Mouse (Mus musculus): ENCODE measurements around the gene Il1rn.

Il1rn gene

DNA sequence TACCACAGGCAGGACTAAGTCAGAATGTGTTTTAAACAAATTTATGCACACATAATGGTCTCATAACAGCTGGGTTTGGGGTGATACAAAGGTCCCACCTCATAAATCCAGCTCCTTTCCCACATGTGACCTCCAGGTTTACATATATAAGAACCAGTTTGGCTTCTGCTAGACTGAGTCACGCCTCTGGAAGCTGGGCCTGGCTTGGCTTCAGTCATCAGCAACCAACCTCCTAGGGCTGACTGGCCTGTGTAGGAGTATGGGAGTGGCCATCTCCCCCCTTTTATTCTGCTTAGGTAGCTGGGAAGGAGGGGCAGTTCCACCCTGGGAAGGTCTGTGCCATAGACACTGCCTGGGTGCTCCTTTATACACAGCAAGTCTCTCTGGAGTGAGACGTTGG is at the start of gene Il1rn:
TSS of gene Il1rn (plus strand) at position 309 of the 400 bp plus-strand sequence.
- no peak for DNase-seq (ENCODE audit: low spot score in 2 of 2)

GRCm38 (mm10) chr2:24290896-24291295 is 45.8 kb upstream of the Il1rn start, which contains the start of gene Il1f10:
Gene Il1f10 (plus strand): TSS chr2:24291196.
- no peak for DNase-seq (ENCODE audit: low spot score in 2 of 2)

DNA sequence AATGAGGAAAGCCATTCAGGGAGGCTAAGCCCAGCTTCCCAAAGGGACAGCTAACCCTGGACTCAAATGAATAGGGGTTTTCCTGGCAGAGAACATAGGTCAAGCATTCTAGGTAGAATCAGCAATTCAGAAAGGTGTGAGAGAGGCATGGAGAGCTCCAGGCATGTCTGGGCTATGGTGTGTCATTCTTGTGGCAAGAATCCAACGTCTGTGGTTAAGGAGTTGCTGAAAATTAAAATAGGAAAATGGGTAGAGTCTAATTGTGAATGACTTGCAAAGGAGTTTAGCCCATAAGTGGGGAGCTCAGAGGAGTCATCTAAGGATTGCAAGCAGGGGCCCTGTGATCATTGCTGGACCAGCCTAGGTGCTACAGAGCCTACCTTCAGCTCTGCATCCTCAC is 42.0 kb upstream of the Il1rn start:
- no peak for DNase-seq (ENCODE audit: low spot score in 2 of 2)

- DNase-seq (ENCODE audit: low spot score in 2 of 2): peak in 1 of 2 experiments; percentile 19
Measured at GRCm38 (mm10) chr2:24296837-24297236, 39.8 kb upstream of the Il1rn start.

- no peak for DNase-seq (ENCODE audit: low spot score in 2 of 2)
Measured at GRCm38 (mm10) chr2:24311302-24312001, 25.2 kb upstream of the Il1rn start.

DNA sequence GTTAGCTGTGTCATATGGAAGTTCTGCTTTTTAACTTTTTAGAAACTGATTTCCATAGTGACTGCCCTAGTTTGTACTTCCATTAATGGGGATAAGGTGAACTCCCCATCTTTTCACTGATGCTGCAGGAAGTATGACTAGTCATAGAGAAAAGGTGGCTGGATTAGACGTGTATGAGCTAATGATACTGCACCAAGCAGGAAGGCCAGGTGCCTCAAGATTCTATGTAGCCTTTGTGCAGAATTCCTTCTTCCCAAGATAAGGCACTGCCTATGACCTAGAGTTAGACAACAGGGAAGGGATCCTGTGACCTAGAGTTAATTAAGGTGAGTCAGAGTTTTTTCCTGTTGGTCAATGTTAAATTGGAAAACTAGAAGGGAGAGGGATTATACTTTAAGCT is 19.7 kb upstream of the Il1rn start:
- no peak for DNase-seq (ENCODE audit: low spot score in 2 of 2)

DNA sequence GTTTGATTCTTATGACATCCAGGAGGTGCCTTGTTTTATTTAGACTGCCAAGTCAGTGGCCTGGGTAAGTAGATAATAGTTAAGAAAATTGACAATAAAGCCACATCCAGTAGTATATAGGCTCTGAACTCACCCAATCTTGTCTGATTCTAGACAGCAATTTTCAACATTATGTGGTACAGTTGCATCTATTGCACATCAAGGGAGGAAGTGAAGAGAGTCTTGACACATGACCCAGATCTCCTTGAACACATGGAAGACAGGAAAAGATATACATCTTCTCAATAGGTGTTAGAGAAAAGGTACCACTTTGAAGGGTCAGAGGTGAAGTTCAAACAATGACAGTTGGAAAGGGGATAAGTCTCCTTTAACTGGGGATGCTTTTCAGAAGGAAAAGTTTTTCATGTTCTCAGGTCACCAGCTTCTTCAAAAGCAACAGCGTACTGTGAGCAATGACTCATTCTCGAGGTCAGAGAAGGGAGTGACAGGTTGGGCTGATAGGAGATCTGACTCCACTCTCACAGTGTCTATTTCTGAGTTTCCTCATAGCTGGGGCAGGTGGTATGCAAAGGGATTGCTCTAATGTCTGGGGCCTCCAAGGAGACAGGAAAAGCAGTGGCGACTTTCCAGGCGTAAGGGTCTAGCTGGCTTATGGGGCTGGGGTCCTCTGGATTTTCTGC is 18.6 kb upstream of the Il1rn start:
- no peak for DNase-seq (ENCODE audit: low spot score in 2 of 2)

GRCm38 (mm10) chr2:24335333-24335732 is 1.3 kb upstream of the Il1rn start:
- DNase-seq (ENCODE audit: low spot score in 2 of 2): no peak

DNA sequence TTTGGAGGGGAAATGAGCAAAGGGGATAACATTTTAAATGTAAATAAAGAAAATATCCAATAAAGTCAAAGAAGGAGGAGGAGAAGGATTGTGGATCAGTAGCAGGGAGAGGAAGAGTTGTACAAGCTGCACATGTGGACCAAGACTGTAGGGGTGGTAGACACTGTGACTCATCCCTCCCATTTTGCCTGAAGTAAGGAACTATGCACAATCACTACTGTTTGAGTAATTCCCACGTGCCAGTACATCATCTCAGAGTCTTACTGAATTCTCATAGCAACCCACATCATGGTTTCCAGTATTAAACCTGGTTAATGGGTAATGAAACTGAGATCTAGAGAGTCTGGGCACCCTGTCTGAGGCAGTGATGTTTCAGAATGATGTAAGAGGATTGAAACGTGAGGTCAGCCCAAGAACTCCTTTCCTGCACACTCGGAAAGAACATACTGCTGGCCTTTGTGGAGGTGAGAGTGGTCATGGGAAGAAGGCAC is 4.8 kb downstream of the Il1rn start:
- DNase-seq (ENCODE audit: low spot score in 2 of 2): no peak

- no peak for DNase-seq (ENCODE audit: low spot score in 2 of 2)
Measured at GRCm38 (mm10) chr2:24344619-24345018, 8.0 kb downstream of the Il1rn start.

- DNase-seq (ENCODE audit: low spot score in 2 of 2): no peak
Measured at GRCm38 (mm10) chr2:24345056-24345455, 8.4 kb downstream of the Il1rn start.

GRCm38 (mm10) chr2:24347926-24348325 is 11.3 kb downstream of the Il1rn start:
- DNase-seq (ENCODE audit: low spot score in 2 of 2): no peak

DNA sequence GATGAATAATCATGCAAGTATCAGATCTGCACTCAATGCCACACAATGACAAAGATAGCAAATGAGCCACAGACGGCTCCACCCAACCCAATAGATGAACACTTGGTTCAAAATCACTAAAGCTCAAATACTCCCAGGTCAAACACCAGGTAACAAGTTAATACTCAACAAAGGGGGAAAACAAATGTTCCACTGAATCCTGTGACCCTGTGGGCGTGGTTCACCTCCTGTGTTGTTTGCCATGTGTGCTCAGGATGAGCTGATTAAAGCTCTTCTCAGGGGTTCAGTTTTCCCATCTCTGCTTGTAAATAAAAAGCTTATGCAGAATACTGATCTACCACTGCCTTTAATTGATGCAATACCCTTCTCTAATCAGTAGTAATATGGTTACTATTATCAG is 14.5 kb downstream of the Il1rn start:
- DNase-seq (ENCODE audit: low spot score in 2 of 2): no peak

DNA sequence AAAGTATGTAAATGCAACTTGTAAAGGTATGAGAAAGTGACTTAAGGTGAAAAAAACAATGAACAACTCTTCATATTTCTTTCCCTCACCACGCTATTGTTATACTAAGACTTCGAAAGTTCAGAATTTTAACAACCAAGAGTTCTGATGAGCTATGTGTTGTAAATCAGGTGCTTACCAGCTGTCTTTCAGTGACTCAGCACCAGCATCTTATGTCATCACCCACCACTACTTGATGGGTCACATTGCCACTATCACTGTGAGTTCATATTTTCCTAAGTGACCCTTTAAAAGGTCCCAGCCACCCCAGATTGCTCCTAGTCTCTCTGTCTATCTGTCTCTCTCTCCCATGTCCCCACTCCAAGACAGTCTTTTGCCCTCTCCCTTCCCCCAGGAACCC is 16.4 kb downstream of the Il1rn start:
- no peak for DNase-seq (ENCODE audit: low spot score in 2 of 2)

- DNase-seq (ENCODE audit: low spot score in 2 of 2): peak in 1 of 2 experiments; percentile 6
Measured at GRCm38 (mm10) chr2:24357642-24358041, 21.0 kb downstream of the Il1rn start.

DNA sequence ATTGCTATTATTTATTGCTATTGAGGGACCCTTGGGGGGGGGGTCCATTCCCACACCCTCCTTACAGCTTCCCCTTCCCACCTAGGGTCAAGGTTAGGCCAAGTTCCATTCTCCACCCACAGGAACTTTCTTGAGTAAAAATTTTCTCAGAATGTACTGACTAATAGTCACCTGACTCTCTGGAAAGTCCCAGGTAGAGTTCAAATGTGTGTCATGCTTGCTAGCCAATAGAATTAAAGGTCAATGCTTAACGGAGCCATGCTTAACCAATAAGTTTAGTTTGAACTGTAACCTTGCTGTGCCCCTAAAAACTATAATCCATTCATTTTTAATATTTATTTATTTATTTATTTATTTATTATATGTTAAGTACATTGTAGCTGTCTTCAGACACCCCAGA is 22.7 kb downstream of the Il1rn start:
- DNase-seq (ENCODE audit: low spot score in 2 of 2): no peak

DNA sequence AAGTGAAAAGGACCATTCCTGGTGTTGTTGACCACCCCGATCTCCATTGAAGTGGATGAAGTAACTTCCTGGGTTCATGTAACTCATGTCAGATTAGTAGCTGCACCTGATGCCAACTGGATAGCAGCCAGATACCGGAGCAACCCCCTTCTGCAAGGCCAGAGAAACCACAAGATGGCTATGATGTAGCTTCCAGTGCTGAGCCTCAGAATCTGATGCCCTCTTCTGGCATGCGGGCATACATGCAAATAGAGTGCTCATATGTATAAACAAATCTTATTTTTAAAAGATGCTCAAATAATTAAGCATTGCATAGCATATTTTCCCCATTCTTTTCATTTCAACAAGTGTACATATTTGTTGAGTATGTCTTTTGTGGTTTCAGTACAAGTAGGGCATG is 27.2 kb downstream of the Il1rn start:
- DNase-seq (ENCODE audit: low spot score in 2 of 2): no peak

DNA sequence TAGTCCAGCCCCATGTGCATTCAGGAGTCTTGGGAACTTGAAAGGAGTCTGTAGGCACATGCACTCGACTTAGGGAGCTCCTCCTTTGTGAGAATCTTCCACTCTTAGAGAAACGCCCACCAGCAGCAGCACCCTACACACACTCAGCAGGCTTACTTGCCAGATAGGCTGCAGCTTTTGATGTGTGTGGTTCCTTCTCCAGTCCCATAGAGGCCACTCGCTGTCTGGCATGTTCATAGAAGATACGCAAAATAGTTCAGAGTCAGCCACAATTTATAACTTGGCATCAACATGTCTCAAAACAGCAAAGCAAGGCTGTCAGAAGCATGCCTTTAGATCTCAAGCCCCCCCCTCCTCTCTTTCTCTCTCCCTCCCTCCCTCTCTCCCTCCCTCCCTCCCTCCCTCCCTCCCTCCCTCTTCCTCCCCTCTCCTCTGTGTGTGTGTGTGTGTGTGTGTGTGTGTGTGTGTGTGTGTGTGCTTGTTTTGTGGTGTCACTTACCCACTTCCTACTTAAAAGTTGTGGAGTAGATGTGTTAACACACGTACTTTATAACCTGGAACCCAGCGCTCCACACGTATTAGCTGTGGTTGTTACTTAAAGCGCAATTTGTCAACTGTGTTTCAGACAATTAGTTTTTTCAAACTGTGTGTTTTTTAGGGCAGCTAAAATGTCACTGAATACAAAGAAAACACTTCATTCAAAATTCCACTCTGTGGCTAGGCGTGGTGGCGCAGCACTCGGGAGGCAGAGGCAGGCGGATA is 29.7 kb downstream of the Il1rn start:
- DNase-seq (ENCODE audit: low spot score in 2 of 2): no peak

GRCm38 (mm10) chr2:24367030-24367894 is 30.6 kb downstream of the Il1rn start, which contains the start of gene Psd4:
Gene Psd4 (plus strand): TSS chr2:24367580.
- DNase-seq (ENCODE audit: low spot score in 2 of 2): no peak

- DNase-seq (ENCODE audit: low spot score in 2 of 2): no peak
Measured at GRCm38 (mm10) chr2:24367895-24368261, 31.2 kb downstream of the Il1rn start.

DNA sequence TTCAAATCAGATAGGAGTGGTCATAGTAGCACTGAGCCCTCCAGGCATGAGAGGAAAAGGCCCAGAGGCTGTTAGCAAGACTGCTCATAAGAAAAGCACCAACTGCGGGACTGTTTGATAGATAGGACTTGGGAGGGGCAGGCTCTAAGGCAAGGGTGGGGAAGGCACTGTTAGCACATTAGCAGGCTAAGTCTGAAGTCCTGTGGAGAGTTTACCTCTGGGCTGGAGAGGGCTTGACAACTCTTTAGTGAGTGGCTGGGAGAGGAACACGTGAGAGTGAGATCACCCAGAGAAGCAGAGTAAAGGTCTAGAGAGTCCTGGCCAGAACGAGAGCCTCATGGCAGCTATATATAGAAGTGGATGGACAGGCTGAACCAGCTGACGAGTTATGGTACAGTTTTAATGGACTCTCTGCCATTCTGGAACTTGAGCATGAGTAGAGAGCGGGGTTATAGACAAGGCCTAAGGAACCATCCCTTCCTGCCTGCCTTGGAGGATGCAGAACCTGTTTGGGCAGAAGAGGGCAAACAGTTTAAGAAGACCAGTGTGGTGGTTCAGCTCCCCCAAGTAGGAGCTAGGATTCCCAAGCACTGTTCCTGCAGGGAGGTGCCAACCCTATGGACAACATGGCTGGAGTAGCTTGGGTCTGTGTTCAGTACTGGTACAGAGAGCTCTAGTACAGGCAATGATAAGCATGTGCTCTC is 42.2 kb downstream of the Il1rn start:
- no peak for DNase-seq (ENCODE audit: low spot score in 2 of 2)
